Mouse (Mus musculus) liver, embryonic 12.5 days (tissue): ENCODE data around the gene Zfp704. TPM values are rescaled to one million over a fixed set of nuclear protein-coding genes. Genes with fewer than 3 reads are reported as not detected.

Source experiments
- ATAC-seq: fragments of 200-750 bp; cut with Nextera tagmentation; 2 replicates; pipeline ENCODE4 v1.8.0; 2017; ENCODE audit warnings: moderate number of reproducible peaks, mild to moderate bottlenecking, moderate library complexity
- H3K27ac ChIP-seq: fragments of 300-500 bp; sonication (generic); 2 replicates; pipeline ENCODE4 v1.5.1; 2016; ENCODE audit warnings: mild to moderate bottlenecking
- H3K27me3 ChIP-seq: fragments of 300-500 bp; sonication (generic); replicated peaks from 2 replicates; pipeline ENCODE4 v1.6.1; 2016; ENCODE audit warnings: mild to moderate bottlenecking, moderate library complexity
- H3K36me3 ChIP-seq: fragments of 300-500 bp; sonication (generic); 2 replicates; pipeline ENCODE4 v1.6.1; 2016; ENCODE audit warnings: mild to moderate bottlenecking, moderate library complexity
- H3K4me1 ChIP-seq: fragments of 300-500 bp; sonication (generic); 2 replicates; pipeline ENCODE4 v1.6.1; 2016
- H3K4me2 ChIP-seq: fragments of 300-500 bp; sonication (generic); 2 replicates; pipeline ENCODE4 v1.6.1; 2016; ENCODE audit warnings: mild to moderate bottlenecking, moderate library complexity
- H3K4me3 ChIP-seq: fragments of 300-500 bp; sonication (generic); 2 replicates; pipeline ENCODE4 v1.5.1; 2016; ENCODE audit warnings: mild to moderate bottlenecking, moderate library complexity
- H3K9ac ChIP-seq: fragments of 300-500 bp; sonication (generic); 2 replicates; pipeline ENCODE4 v1.6.1; 2016; ENCODE audit warnings: mild to moderate bottlenecking, moderate library complexity
- H3K9me3 ChIP-seq: fragments of 300-500 bp; sonication (generic); replicated peaks from 2 replicates; pipeline ENCODE4 v1.6.1; 2016; ENCODE audit warnings: mild to moderate bottlenecking, moderate library complexity
- WGBS: fragments of 180-500 bp; shearing (Covaris S2); methylation state at CpG from one replicate; pipeline ENCODE4 v1.1.7; 2016; ENCODE audit not compliant: insufficient replicate concordance; 5-methylcytosine and 5-hydroxymethylcytosine counted together
- polyA plus RNA-seq: library from polyadenylated mRNA; unstranded; fragments of >200 nt; fragmentation: Nextera tagmentation; extraction: Ambion mirVana; gene quantifications from 2 replicates; pipeline ENCODE4 v1.2.1, GENCODE M21; 2016

The Zfp704 gene
- polyA plus RNA-seq, 1 experiment from 2014 or later: 1.8 TPM

DNA sequence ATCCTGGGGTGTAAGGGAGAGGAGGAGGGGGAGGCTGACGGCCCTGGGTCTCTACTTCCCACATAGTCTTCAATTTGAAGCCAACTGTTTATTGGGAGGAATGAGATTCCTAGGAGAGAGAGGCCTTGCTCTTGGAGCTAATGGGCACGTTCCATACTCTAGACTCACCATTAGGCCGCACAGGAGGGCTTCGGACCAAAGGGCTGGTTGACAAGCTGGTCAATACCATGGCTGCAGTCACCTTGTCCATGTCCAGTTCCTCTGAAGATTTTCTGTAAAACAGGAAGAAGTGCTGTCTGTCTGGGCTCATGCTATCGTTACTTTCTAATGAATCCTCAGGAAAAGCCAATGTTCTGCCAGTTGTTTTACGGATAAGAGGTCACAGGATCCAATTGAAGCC, 135.6 kb downstream of the Zfp704 start:
- ATAC-seq: no peak
- 70% methylated on average over 6 of the region's 6 CpGs for WGBS

DNA sequence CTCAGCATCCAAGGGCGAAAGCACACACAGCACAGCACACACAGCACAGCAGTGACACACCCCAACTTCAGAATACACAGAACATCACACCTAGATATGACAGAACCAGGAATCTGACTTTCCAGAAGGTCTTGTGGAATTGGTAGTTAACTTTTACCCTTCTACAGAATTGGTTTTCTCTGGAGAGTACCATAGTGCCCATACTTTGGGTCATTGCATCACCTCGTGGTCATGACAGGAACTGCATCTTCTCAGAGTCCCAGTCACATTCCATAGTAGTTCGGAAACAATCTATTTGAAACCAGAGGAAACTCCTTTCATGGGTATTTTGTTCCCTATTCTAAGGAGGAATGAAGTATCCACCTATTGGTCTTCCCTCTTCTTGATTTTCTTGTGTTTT, 143.6 kb downstream of the Zfp704 start:
- no peak for ATAC-seq
- H3K27ac ChIP-seq: no peak overlapping the region
- H3K4me2 ChIP-seq: no peak overlapping the region
- H3K4me3 ChIP-seq: no peak overlapping the region
- no peaks in the 10 kb centered on the region for H3K27me3 ChIP-seq
- no peaks in the 10 kb centered on the region for H3K4me1 ChIP-seq
- WGBS: 42% methylated on average over 3 of the region's 3 CpGs
- no peak overlapping the region for H3K9ac ChIP-seq
- no peaks in the 10 kb centered on the region for H3K9me3 ChIP-seq
- 0 out of 2 replicates have a peak, but pooled peaks cover 6% of the 10 kb centered on the region for H3K36me3 ChIP-seq

More for the DNA sequence above, 135.6 kb downstream of the Zfp704 start:
- no peak overlapping the region for H3K27ac ChIP-seq
- no peak overlapping the region for H3K4me3 ChIP-seq
- no peaks in the 10 kb centered on the region for H3K27me3 ChIP-seq
- H3K4me1 ChIP-seq: no peaks in the 10 kb centered on the region
- no peak overlapping the region for H3K9ac ChIP-seq
- H3K9me3 ChIP-seq: no peaks in the 10 kb centered on the region
- H3K36me3 ChIP-seq: no peaks in the 10 kb centered on the region
- no peak overlapping the region for H3K4me2 ChIP-seq

DNA sequence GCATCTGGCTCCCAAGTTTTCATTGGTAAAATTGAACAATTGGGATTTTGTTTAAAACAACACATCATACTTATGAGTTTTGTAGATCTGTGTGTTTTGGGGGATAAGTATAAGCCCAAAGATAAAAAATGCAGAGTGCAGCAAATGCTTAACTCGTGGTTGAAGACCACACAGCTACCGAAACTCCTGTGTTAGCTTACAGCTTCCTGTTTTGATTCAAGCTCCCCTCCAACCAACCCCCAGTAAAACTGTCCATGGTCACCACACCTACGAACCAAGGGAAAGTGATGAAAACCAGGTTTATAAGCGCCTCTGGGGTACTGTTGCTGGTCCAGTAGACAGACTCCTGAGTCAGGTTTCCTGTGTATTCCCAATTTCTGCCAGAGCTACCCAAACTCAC, 144.2 kb downstream of the Zfp704 start:
- no peak for ATAC-seq
- no peak overlapping the region for H3K4me2 ChIP-seq
- no peak overlapping the region for H3K27ac ChIP-seq
- whole genome bisulfite sequencing: 45% methylated on average over 4 of the region's 4 CpGs
- no peaks in the 10 kb centered on the region for H3K9me3 ChIP-seq
- H3K27me3 ChIP-seq: no peaks in the 10 kb centered on the region
- H3K9ac ChIP-seq: no peak overlapping the region
- no peaks in the 10 kb centered on the region for H3K4me1 ChIP-seq
- 0 out of 2 replicates have a peak, but pooled peaks cover 6% of the 10 kb centered on the region for H3K36me3 ChIP-seq
- no peak overlapping the region for H3K4me3 ChIP-seq

DNA sequence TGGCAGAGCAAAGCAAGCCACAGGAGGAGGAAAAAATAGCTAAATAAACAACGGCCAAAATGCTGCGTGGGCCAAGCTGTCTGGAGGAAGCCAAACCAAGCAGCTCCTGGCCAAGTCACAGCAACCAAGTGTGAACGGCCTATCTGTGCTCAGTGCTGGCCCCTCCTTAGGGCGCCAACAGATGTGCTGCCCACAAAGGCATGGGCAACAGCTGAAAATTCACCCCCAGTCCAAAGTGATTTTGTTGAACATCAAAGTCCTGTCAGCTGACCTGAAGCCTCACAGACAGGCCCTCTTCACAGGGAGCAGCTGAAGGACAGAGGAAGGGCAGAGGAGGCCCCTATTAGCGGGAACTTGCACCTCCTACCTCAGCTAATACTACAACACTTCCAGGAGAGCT, 148.2 kb downstream of the Zfp704 start:
- Histone ChIP-seq H3K9ac (no peak overlapping the region), H3K9me3 (no peaks in the 10 kb centered on the region), H3K4me3 (no peak overlapping the region), H3K27me3 (no peaks in the 10 kb centered on the region), H3K4me2 (no peak overlapping the region), H3K27ac (no peak overlapping the region), H3K36me3 (0 out of 2 replicates have a peak, but pooled peaks cover 6% of the 10 kb centered on the region), H3K4me1 (no peaks in the 10 kb centered on the region)
- 81% methylated on average over 5 of the region's 5 CpGs for WGBS
- no peak for ATAC-seq

DNA sequence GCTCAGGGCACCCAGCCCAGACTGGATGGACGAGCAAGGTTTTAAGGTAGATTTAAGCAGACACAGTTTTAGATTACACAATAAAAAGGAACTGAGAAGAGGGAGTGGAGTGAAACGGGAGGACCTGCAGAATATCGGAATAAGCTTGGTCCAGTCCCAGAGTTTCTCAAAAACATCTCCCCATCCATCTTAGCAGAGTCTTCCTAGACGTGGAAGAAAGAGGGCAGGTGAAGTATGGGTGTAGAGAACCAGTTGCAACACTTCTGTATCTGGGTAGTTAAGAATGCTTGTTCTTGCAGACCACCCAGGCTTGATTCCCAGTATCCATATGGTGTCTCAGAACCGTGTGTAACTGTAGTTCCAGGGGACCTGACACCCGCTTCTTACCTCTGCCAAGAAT, 149.6 kb downstream of the Zfp704 start:
- 78% methylated on average over 6 of the region's 6 CpGs for WGBS
- H3K4me2 ChIP-seq: no peak overlapping the region
- 0 out of 2 replicates have a peak, but pooled peaks cover 6% of the 10 kb centered on the region for H3K36me3 ChIP-seq
- H3K27me3 ChIP-seq: no peaks in the 10 kb centered on the region
- H3K4me1 ChIP-seq: peaks cover 5% of the 10 kb centered on the region; the same call in 1 of the 2 replicates
- H3K9me3 ChIP-seq: no peaks in the 10 kb centered on the region
- H3K9ac ChIP-seq: no peak overlapping the region
- no peak overlapping the region for H3K27ac ChIP-seq
- no peak for ATAC-seq
- H3K4me3 ChIP-seq: no peak overlapping the region

DNA sequence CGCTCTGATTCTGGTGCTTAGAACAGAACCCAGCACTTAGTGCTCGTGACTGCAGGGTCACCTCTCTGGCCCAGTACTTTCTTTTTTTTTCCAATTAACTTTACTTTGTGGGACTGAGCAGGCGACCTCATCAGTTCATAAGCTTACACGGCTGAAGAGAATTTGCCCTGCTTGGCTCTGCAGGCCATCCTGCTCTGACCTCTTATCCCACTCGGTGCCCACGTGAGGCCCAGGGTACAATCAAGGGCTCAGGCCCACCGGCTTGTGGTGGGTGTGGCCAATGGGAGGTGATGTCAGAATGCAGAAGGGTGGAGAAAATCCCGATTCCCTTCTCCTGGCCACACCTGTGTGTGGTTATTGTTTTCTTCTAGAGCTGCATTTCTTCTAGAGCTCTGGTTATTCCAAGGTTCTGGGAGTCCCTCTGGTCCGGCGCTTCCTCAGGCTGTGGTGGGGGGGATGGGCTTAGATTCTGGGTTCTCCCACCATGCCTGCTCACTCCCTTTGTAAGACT, 153.4 kb downstream of the Zfp704 start:
- H3K9me3 ChIP-seq: no peaks in the 10 kb centered on the region
- H3K36me3 ChIP-seq: no peaks in the 10 kb centered on the region
- WGBS: 66% methylated on average over 10 of the region's 10 CpGs
- H3K4me2 ChIP-seq: no peak overlapping the region
- no peaks in the 10 kb centered on the region for H3K27me3 ChIP-seq
- H3K4me1 ChIP-seq: peaks cover 13% of the 10 kb centered on the region
- no peak overlapping the region for H3K27ac ChIP-seq
- no peak for ATAC-seq
- H3K9ac ChIP-seq: no peak overlapping the region
- H3K4me3 ChIP-seq: no peak overlapping the region

DNA sequence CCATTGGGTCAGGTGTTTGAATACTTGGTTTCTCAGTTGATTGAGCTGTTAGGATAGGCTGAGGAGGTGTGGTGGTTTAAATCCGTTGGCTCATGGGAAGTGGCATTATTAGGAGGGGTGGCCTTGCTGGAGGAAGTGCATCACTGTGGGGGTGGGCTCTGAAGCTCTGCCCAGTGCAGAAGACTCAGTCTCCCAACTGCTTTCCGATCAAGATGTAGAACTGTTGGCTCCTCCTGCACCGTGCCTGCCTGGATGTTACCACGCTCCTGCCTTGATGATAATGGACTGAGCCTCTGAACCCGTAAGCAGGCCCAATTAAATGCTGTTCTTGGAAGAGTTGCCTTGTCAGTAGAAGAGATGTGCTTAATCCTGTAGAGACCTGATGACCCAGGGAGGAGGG, 154.5 kb downstream of the Zfp704 start:
- Histone ChIP-seq H3K36me3 (no peaks in the 10 kb centered on the region; the same call in 1 of the 2 replicates), H3K9ac (no peak overlapping the region), H3K27ac (no peak overlapping the region), H3K4me1 (peaks cover 13% of the 10 kb centered on the region), H3K4me3 (no peak overlapping the region), H3K27me3 (no peaks in the 10 kb centered on the region), H3K4me2 (no peak overlapping the region), H3K9me3 (no peaks in the 10 kb centered on the region)
- ATAC-seq: no peak
- 76% methylated on average over 5 of the region's 5 CpGs for WGBS

DNA sequence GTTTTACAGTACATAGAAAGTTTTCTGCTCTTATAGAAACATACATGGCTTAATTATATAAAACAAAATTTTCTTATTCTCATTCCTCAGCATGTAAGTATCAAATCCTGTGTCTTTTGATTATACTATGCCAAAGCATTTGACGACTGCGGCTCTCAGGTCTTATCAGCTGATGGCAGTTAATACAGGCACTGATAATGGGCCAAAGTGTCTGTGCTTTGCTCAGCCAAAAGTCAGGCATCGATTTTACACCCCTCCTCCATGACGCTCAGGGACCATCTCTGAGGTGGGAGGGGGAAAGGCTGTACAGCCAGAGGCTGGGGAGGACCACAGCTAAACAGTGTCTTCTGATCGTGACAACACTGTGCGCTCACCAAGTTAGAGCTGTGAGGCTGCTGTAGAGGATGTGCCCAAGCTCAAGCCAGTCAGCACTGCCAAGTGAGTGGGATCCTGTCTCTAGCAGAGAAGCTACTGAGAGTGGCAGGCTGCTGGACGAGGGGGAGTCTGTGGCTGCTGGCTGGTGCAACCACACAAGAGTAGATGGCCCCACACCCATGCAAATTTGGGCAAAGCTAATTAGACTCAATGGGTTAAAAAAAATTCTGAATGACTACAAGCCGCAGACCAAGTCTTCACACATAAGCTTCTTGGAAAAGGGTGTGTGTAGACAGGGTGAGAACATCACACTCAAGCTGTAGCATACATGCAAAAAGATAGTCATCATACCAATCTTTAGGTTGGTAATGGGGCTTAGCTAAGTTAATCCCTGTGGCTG, 155.1 kb downstream of the Zfp704 start:
- Histone ChIP-seq H3K36me3 (no peaks in the 10 kb centered on the region; the same call in 1 of the 2 replicates), H3K9ac (no peak overlapping the region), H3K4me3 (no peak overlapping the region), H3K27me3 (no peaks in the 10 kb centered on the region), H3K27ac (no peak overlapping the region), H3K9me3 (no peaks in the 10 kb centered on the region), H3K4me1 (peaks cover 13% of the 10 kb centered on the region), H3K4me2 (no peak overlapping the region)
- no peak for ATAC-seq
- 43% methylated on average over 8 of the region's 8 CpGs for WGBS

DNA sequence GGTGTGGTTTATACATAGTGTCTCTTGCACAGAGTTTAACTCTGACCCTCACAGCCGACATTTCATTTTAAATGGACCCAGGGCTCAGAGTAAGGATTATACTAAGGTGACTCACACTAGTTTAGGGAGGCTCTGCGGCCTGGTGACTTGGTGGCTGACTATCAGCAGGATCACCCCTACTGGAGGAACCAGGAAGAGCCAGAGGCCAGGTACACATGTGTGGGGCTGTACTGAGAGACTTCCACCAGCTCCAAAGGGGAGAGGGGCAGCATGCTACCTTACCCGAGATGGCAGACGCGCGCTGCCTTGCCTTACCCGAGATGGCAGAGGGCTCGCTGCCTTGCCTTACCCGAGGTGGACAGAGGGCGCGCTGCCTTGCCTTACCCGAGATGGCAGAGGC, 159.4 kb downstream of the Zfp704 start:
- peaks cover 22% of the 10 kb centered on the region for H3K36me3 ChIP-seq
- peaks cover 10% of the 10 kb centered on the region for H3K4me1 ChIP-seq
- H3K9me3 ChIP-seq: peaks cover 4% of the 10 kb centered on the region; the same call in 1 of the 2 replicates
- no peak for ATAC-seq
- WGBS: 85% methylated on average over 12 of the region's 12 CpGs
- H3K27ac ChIP-seq: no peak overlapping the region
- no peak overlapping the region for H3K9ac ChIP-seq
- H3K27me3 ChIP-seq: no peaks in the 10 kb centered on the region
- H3K4me2 ChIP-seq: no peak overlapping the region
- H3K4me3 ChIP-seq: no peak overlapping the region

DNA sequence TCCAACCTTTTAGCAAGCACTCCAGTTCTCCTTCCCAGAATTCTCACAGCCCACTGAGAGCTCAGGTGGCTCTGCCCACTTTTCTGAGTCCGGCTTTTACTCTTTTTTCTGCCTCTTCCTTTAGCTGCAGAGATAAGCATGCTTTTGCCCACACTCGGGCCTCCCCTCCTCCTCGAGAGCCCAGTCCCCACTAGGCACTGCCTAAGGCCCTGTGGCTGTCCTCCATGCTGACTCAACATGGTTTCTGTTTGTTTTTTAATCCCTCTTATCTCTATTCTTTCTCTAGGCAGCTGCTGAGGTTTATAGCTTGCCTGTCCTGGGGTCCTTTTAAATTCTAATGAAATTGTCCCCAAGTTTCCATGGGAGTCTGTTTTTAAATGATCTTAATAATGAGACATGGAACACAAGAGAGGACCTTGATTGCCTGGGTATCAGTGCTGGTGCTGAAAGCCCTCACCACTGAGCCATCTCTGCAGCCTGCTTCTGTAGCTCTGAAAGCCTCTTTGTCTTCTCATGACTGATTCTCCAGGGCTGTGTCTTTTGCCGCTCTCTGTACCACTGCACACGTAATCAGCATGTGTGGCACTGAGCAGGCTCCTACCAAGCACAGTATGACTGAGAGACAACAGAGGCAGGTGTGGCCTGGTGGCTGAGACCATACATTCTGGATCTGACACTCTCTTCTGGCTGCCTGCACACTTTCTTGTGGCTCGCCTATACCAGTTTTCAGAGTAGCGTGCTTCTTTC, 160.5 kb downstream of the Zfp704 start:
- Histone ChIP-seq H3K36me3 (peaks cover 22% of the 10 kb centered on the region), H3K4me3 (no peak overlapping the region), H3K4me1 (peaks cover under 1% of the 10 kb centered on the region; the same call in 1 of the 2 replicates), H3K9ac (no peak overlapping the region), H3K4me2 (no peak overlapping the region), H3K9me3 (peaks cover 4% of the 10 kb centered on the region; the same call in 1 of the 2 replicates), H3K27me3 (no peaks in the 10 kb centered on the region), H3K27ac (no peak overlapping the region)
- 50% methylated on average over 7 of the region's 7 CpGs for WGBS
- ATAC-seq: no peak

DNA sequence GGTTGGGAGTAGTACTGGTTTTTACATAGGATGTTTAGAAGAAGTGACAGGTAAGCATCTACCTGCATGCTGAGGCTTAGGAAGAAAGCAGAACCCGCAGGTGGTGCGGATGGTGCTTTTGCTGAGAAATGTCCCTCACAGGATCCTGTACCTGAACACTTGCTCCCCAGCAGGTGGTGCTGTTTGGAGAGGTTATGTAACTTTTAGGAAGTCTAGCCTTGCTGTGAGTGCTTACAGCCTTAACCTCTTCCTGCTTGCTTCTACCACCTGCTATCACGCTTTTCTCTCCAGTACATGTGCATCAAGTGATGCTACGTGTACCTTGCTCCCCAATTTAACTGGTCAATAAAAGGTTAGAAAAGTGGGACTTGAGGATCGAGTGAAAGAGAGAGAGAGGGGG, 161.3 kb downstream of the Zfp704 start:
- no peak for ATAC-seq
- H3K27ac ChIP-seq: no peak overlapping the region
- no peaks in the 10 kb centered on the region for H3K27me3 ChIP-seq
- H3K9ac ChIP-seq: no peak overlapping the region
- peaks cover 27% of the 10 kb centered on the region for H3K36me3 ChIP-seq
- H3K9me3 ChIP-seq: peaks cover 4% of the 10 kb centered on the region; the same call in 1 of the 2 replicates
- H3K4me1 ChIP-seq: no peaks in the 10 kb centered on the region
- no peak overlapping the region for H3K4me2 ChIP-seq
- 83% methylated on average over 5 of the region's 5 CpGs for whole genome bisulfite sequencing
- H3K4me3 ChIP-seq: no peak overlapping the region

DNA sequence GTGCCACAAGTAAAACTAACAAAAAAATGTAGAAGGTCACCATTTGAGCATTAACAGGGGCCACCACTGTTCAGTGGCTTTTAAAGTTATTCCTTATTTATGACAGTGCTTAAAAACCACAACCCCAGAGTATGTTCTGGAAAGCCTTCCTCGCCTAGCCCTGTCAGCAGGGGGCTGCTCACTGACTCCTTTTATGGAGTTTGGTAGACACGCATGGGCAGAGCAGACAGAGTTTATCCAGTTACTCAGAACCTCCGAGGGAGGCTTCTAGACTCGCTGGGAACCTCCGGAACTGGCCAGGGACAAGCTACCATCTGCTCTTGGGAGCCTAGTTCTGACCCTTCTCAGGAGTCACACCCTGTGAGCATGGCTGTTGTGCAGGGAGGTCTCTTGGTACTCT, 165.3 kb downstream of the Zfp704 start:
- Histone ChIP-seq H3K27me3 (no peaks in the 10 kb centered on the region), H3K4me2 (no peak overlapping the region), H3K36me3 (peaks cover 28% of the 10 kb centered on the region), H3K9me3 (peaks cover 4% of the 10 kb centered on the region; the same call in 1 of the 2 replicates), H3K4me3 (no peak overlapping the region), H3K9ac (no peak overlapping the region), H3K4me1 (peaks cover 15% of the 10 kb centered on the region), H3K27ac (no peak overlapping the region)
- no peak for ATAC-seq
- WGBS: 75% methylated on average over 5 of the region's 5 CpGs
